Mouse (Mus musculus) liver, embryonic 14.5 days (tissue): ENCODE results near the gene Hacd4.

Experiments
- CTCF ChIP-seq: IDR thresholded peaks from 2 replicates; pipeline ENCODE4 v1.5.1; 2016; ENCODE audit warnings: antibody characterized with exemption, low read depth, control low read depth
- EP300 ChIP-seq: IDR thresholded peaks from 2 replicates; pipeline ENCODE4 v1.6.1; 2016; ENCODE audit warnings: antibody characterized with exemption, low read depth

DNA sequence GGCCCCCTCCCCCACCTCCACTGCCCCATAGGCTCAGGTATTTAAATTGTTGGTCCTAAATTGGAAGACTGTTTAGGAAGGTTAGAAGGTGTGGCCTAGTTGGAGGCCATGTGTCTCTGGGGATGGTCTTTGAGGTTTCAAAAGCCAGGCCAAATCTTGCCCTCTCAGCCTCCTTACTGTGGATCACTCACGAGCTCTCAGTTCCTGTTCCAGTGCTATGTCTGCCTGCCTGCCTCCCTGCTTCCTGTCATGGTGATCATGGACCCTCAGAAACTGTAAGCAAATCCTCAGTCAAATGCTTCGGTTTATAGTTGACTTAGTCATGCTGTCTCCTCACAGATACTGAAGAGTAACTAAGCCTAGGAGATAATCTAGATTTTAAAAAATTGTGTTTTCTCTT, 19.9 kb upstream of the Hacd4 start:
- TF ChIP-seq CTCF (no peak), EP300 (no peak)
